Mouse (Mus musculus): Measurements from ENCODE around the gene Plxnb3.

GRCm38 (mm10) chrX:73765311-73765710, 8.4 kb downstream of the Plxnb3 start:
- TF ChIP-seq CTCF (IDR thresholded peaks at IDR 0.05; ENCODE audit: insufficient read depth, low read length) (no peak), POLR2A (IDR thresholded peaks at IDR 0.05; ENCODE audit: borderline replicate concordance, extremely low read depth, low read depth, low read length) (no peak)

Data from lung, adult 2 months (tissue).